Mouse (Mus musculus) adrenal gland, postnatal 14 days (tissue): ENCODE data around the gene Ubtd1. TPM values are rescaled to one million over a fixed set of nuclear protein-coding genes. Genes with fewer than 3 reads are reported as not detected.

Experiments used
- DNase-seq: peaks from one replicate; pipeline ENCODE4 v3.0.0; 2021; ENCODE audit warnings: mixed read lengths
- long read RNA-seq, 2 experiments: library from polyadenylated mRNA; stranded (forward); transcript quantifications; one replicate each; pipeline ENCODE4 v2.0.0; 2021
- total RNA-seq: library from RNA; stranded (reverse); gene quantifications from 2 replicates; pipeline ENCODE4 v1.2.3, GENCODE M21; 2021

The Ubtd1 gene
- total RNA-seq, result 13.9 and 20.0 TPM in 2 replicates
- long read RNA-seq, experiment 1, transcript Ubtd1-201 (3 exons, 1,529 nt), result major isoform, 27 of 33 reads
- long read RNA-seq, experiment 1, partial matches to known transcripts, result 1 of 33 reads
- long read RNA-seq, experiment 1, other reads (novel, unspliced or antisense), result 5 of 33 reads
- long read RNA-seq, experiment 2, transcript Ubtd1-201 (3 exons, 1,529 nt), result major isoform, 6 of 10 reads
- long read RNA-seq, experiment 2, partial matches to known transcripts, result 4 of 10 reads
- long read RNA-seq, experiment 2, other reads (novel, unspliced or antisense), result 0 of 10 reads

- no peak for DNase-seq
These were observed at the start of gene Ubtd1 for GRCm38 (mm10) chr19:41981595-41981927. Gene Ubtd1 (plus strand): TSS chr19:41981763.

- no peak for DNase-seq
These were observed 48.9 kb upstream of the Ubtd1 start for GRCm38 (mm10) chr19:41932686-41933085.

GRCm38 (mm10) chr19:41933179-41934086, 48.1 kb upstream of the Ubtd1 start, which contains the start of the genes Exosc1 and Zdhhc16:
Gene Exosc1 (minus strand): TSS chr19:41933423.
Gene Zdhhc16 (plus strand): TSS chr19:41933480.
- peak; percentile 99 for DNase-seq

GRCm38 (mm10) chr19:41934124-41934523, 47.4 kb upstream of the Ubtd1 start:
- no peak for DNase-seq

GRCm38 (mm10) chr19:41935921-41936320, 45.6 kb upstream of the Ubtd1 start:
- no peak for DNase-seq

- DNase-seq, result no peak
These were observed 43.0 kb upstream of the Ubtd1 start for GRCm38 (mm10) chr19:41938539-41938938.

- DNase-seq, result no peak
These were observed 37.7 kb upstream of the Ubtd1 start for GRCm38 (mm10) chr19:41943841-41944240.

- DNase-seq, result peak; percentile 21
These were observed 29.3 kb upstream of the Ubtd1 start for GRCm38 (mm10) chr19:41952287-41952686.

GRCm38 (mm10) chr19:41953574-41953973, 28.0 kb upstream of the Ubtd1 start:
- no peak for DNase-seq

GRCm38 (mm10) chr19:41969618-41970017, 11.9 kb upstream of the Ubtd1 start:
- no peak for DNase-seq

- no peak for DNase-seq
These were observed 7.4 kb upstream of the Ubtd1 start for GRCm38 (mm10) chr19:41973891-41974794.

- DNase-seq, result peak; percentile 34
These were observed 1.1 kb upstream of the Ubtd1 start for GRCm38 (mm10) chr19:41980422-41980818.

- peak; percentile 99 for DNase-seq
These were observed 556 bp upstream of the Ubtd1 start, which contains the start of gene Mms19 for GRCm38 (mm10) chr19:41980819-41981594. Gene Mms19 (minus strand): TSS chr19:41981157.

- DNase-seq, result peak; percentile 78
These were observed 598 bp downstream of the Ubtd1 start for GRCm38 (mm10) chr19:41981931-41982790.

GRCm38 (mm10) chr19:41982791-41983150, 1.2 kb downstream of the Ubtd1 start:
- DNase-seq, result no peak

GRCm38 (mm10) chr19:41985994-41986393, 4.4 kb downstream of the Ubtd1 start:
- DNase-seq, result no peak

- DNase-seq, result no peak
These were observed 5.6 kb downstream of the Ubtd1 start for GRCm38 (mm10) chr19:41987206-41987605.

- DNase-seq, result no peak
These were observed 8.2 kb downstream of the Ubtd1 start for GRCm38 (mm10) chr19:41989810-41990209.

- no peak for DNase-seq
These were observed 10.4 kb downstream of the Ubtd1 start for GRCm38 (mm10) chr19:41991926-41992477.

- no peak for DNase-seq
These were observed 11.4 kb downstream of the Ubtd1 start for GRCm38 (mm10) chr19:41992971-41993370.
